Mouse (Mus musculus) olfactory bulb, adult 2 months (tissue): ENCODE measurements around the gene Cmklr1.

Experiments
- CTCF ChIP-seq: fragments of 200-500 bp; IDR thresholded peaks from 2 replicates; pipeline ENCODE4 v1.5.1; 2012; ENCODE audit warnings: low read depth, mild to moderate bottlenecking, low read length, moderate library complexity; ENCODE audit not compliant: insufficient read depth
- POLR2A ChIP-seq: fragments of 200-500 bp; IDR thresholded peaks from 2 replicates; pipeline ENCODE4 v1.6.1; 2012; ENCODE audit warnings: mild to moderate bottlenecking, low read depth, low read length, moderate library complexity; ENCODE audit not compliant: insufficient read depth

- TF ChIP-seq CTCF = no peak
- no peak for TF ChIP-seq POLR2A
These were observed 43.0 kb upstream of the Cmklr1 start for GRCm38 (mm10) chr5:113693196-113693755.
